Comparison of ENCODE assay signal across 8 mouse cellular contexts in genomic region chr4:88033216-88033653, GRCm38 (mm10). TPM values are rescaled to one million over a fixed set of nuclear protein-coding genes. Genes with fewer than 3 reads are reported as not detected.
DNase-seq lines count a peak whose midpoint lies in the region; ATAC-seq lines count a peak whose summit lies in the region.

Gene Mllt3, minus strand, starts transcription at chr4:88033364.

- peak; percentile 93 for DNase-seq in adipocyte (ENCODE audit: low spot score)
- peak; percentile 95 for DNase-seq in embryo, embryonic 10 days (ENCODE audit: low spot score)
- peak; percentile 97 for DNase-seq in gastrocnemius, postnatal 10 days
- peak; percentile 91 to 98 for DNase-seq in left cerebral cortex, postnatal 10 days (ENCODE audit: extremely low spot score in 1 of 2, low spot score in 2 of 2)
- peak; percentile 94 for DNase-seq in right cerebral cortex, postnatal 25 days
- peak; percentile 95 to 96 for DNase-seq in urinary bladder, postnatal 4 days (ENCODE audit: low spot score in 2 of 2)

- peak; percentile 69 for ATAC-seq in inflammation-experienced regulatory T-cells, adult 6 months
- ATAC-seq in megakaryocyte-erythroid progenitor cell, adult 5-6 weeks (replicated peaks; ENCODE audit: low FRiP score, low TSS enrichment, poor library complexity, severe bottlenecking): peak; percentile 76

- intact Hi-C loops in left cerebral cortex, postnatal 10 days (cut with DNase I): loop anchor here (5.0 to 10.0 kb wide), 4 partner anchors 172 to 666 kb away; no protein-coding TSS in a partner anchor

RNA-seq across cellular contexts. Expression of gene Mllt3, which starts in this region (rescaled TPM):
- 10 to 100 TPM; 45.7 to 57.1 TPM for total RNA-seq in gastrocnemius, postnatal 10 days (2021)
- polyA plus RNA-seq in inflammation-experienced regulatory T-cells, adult 6 months (2017; shearing (Covaris generic)): 100 to 1,000 TPM in 2 of 3 experiments, 10 to 100 TPM in 1; 91.7 to 126 (median 120) TPM
- 10 to 100 TPM; 30.3 to 38.8 TPM for total RNA-seq in left cerebral cortex, postnatal 10 days (2021)
- total RNA-seq in megakaryocyte-erythroid progenitor cell, adult 5-6 weeks (2014; fragmentation: Nextera tagmentation): 74.7 and 95.2 TPM in 2 replicates
- 83.6 and 125 TPM in 2 replicates for total RNA-seq in megakaryocyte-erythroid progenitor cell, adult 5-6 weeks (2017)

Comparison
In these comparisons a context has a peak if more than half of its experiments do, and no peak if none do; other contexts are left out.
1. Peak in every context shown above with its lines: DNase-seq and ATAC-seq.